Mouse (Mus musculus): ENCODE results near the gene Pde9a. TPM values are rescaled to one million over a fixed set of nuclear protein-coding genes. Genes with fewer than 3 reads are reported as not detected.

The Pde9a gene
- polyA plus RNA-seq, 1 experiment from 2014 or later = 34.5 TPM

- 23% methylated on average over 6 of the region's 6 CpGs for WGBS
- Histone ChIP-seq H3K4me1 (ENCODE audit: control insufficient read depth, insufficient read depth, low read length) (peaks cover 7% of the 10 kb centered on the region), H3K9me3 (ENCODE audit: control insufficient read depth, low read length) (no peaks in the 10 kb centered on the region), H3K36me3 (ENCODE audit: control insufficient read depth, insufficient read depth, low read length) (no peaks in the 10 kb centered on the region; the same call in 1 of the 2 replicates), H3K27ac (ENCODE audit: low read depth, low read length) (no peak overlapping the region; the same call in 1 of the 2 replicates), H3K4me2 (ENCODE audit: low read depth) (peak overlapping the region; percentile 68), H3K9ac (ENCODE audit: low read length) (peak overlapping the region; percentile 59), H3K27me3 (ENCODE audit: control insufficient read depth, insufficient read depth, low read length) (no peaks in the 10 kb centered on the region), H3K4me3 (ENCODE audit: low read depth, low read length) (peak overlapping the region; percentile 68)
- no peak for DNase-seq (ENCODE audit: low spot score)
- peak; percentile 10; the same call in 1 of the 2 replicates for ATAC-seq (ENCODE audit: insufficient read depth, low FRiP score, low TSS enrichment)
Measured at GRCm38 (mm10) chr17:31512593-31512992, 126.6 kb downstream of the Pde9a start.

GRCm38 (mm10) chr17:31514696-31515095 lies 128.7 kb downstream of the Pde9a start:
- H3K27me3 ChIP-seq (ENCODE audit: control insufficient read depth, insufficient read depth, low read length) = no peaks in the 10 kb centered on the region
- DNase-seq (ENCODE audit: low spot score) (no peak), ATAC-seq (ENCODE audit: insufficient read depth, low FRiP score, low TSS enrichment) (no peak)
- 66% methylated on average over 1 of the region's 1 CpGs for WGBS
- H3K4me3 ChIP-seq (ENCODE audit: low read depth, low read length) = no peak overlapping the region
- no peak overlapping the region for H3K4me2 ChIP-seq (ENCODE audit: low read depth)
- peaks cover 7% of the 10 kb centered on the region for H3K4me1 ChIP-seq (ENCODE audit: control insufficient read depth, insufficient read depth, low read length)
- no peaks in the 10 kb centered on the region for H3K9me3 ChIP-seq (ENCODE audit: control insufficient read depth, low read length)
- no peaks in the 10 kb centered on the region for H3K36me3 ChIP-seq (ENCODE audit: control insufficient read depth, insufficient read depth, low read length)
- no peak overlapping the region for H3K27ac ChIP-seq (ENCODE audit: low read depth, low read length)
- H3K9ac ChIP-seq (ENCODE audit: low read length) = no peak overlapping the region

GRCm38 (mm10) chr17:31519344-31519945 lies 133.4 kb downstream of the Pde9a start:
- DNase-seq (ENCODE audit: low spot score) = no peak
- no peak overlapping the region for H3K9ac ChIP-seq (ENCODE audit: low read length)
- H3K4me1 ChIP-seq (ENCODE audit: control insufficient read depth, insufficient read depth, low read length) = peaks cover 6% of the 10 kb centered on the region; the same call in 1 of the 2 replicates
- H3K9me3 ChIP-seq (ENCODE audit: control insufficient read depth, low read length) = no peaks in the 10 kb centered on the region
- no peak overlapping the region for H3K27ac ChIP-seq (ENCODE audit: low read depth, low read length)
- ATAC-seq (ENCODE audit: insufficient read depth, low FRiP score, low TSS enrichment) = peak; percentile 68
- 1% methylated on average over 7 of the region's 7 CpGs for WGBS
- H3K4me2 ChIP-seq (ENCODE audit: low read depth) = peak overlapping the region; percentile 83
- H3K27me3 ChIP-seq (ENCODE audit: control insufficient read depth, insufficient read depth, low read length) = no peaks in the 10 kb centered on the region
- H3K4me3 ChIP-seq (ENCODE audit: low read depth, low read length) = peak overlapping the region; percentile 82
- H3K36me3 ChIP-seq (ENCODE audit: control insufficient read depth, insufficient read depth, low read length) = 0 out of 2 replicates have a peak, but pooled peaks cover 2% of the 10 kb centered on the region

- Histone ChIP-seq H3K27me3 (ENCODE audit: control insufficient read depth, insufficient read depth, low read length) (no peaks in the 10 kb centered on the region), H3K4me2 (ENCODE audit: low read depth) (peak within 1 kb of the TSS; percentile 83), H3K4me3 (ENCODE audit: low read depth, low read length) (peak within 1 kb of the TSS; percentile 82), H3K9ac (ENCODE audit: low read length) (peak within 1 kb of the TSS; percentile 71), H3K9me3 (ENCODE audit: control insufficient read depth, low read length) (no peaks in the 10 kb centered on the region), H3K27ac (ENCODE audit: low read depth, low read length) (0 out of 2 replicates have a peak within 1 kb of the TSS, but pooled peaks have one; percentile 39), H3K36me3 (ENCODE audit: control insufficient read depth, insufficient read depth, low read length) (0 out of 2 replicates have a peak, but pooled peaks cover 2% of the 10 kb centered on the region), H3K4me1 (ENCODE audit: control insufficient read depth, insufficient read depth, low read length) (peaks cover 6% of the 10 kb centered on the region; the same call in 1 of the 2 replicates)
- DNase-seq (ENCODE audit: low spot score) = peak; percentile 100
- under 1% methylated on average over 45 of the region's 45 CpGs for WGBS
- peak; percentile 94 for ATAC-seq (ENCODE audit: insufficient read depth, low FRiP score, low TSS enrichment)
Measured at GRCm38 (mm10) chr17:31519946-31520838, 134.2 kb downstream of the Pde9a start, which contains the start of the genes Wdr4 and Ndufv3. Gene Wdr4 (minus strand): TSS chr17:31519980. Gene Ndufv3 (plus strand): TSS chr17:31520115.

GRCm38 (mm10) chr17:31520895-31521294 lies 134.9 kb downstream of the Pde9a start:
- H3K4me2 ChIP-seq (ENCODE audit: low read depth) = peak overlapping the region; percentile 83
- no peak for ATAC-seq (ENCODE audit: insufficient read depth, low FRiP score, low TSS enrichment)
- no peaks in the 10 kb centered on the region for H3K27me3 ChIP-seq (ENCODE audit: control insufficient read depth, insufficient read depth, low read length)
- WGBS = 21% methylated on average over 3 of the region's 3 CpGs
- H3K36me3 ChIP-seq (ENCODE audit: control insufficient read depth, insufficient read depth, low read length) = 0 out of 2 replicates have a peak, but pooled peaks cover 2% of the 10 kb centered on the region
- H3K9me3 ChIP-seq (ENCODE audit: control insufficient read depth, low read length) = no peaks in the 10 kb centered on the region
- peak overlapping the region; percentile 82 for H3K4me3 ChIP-seq (ENCODE audit: low read depth, low read length)
- peaks cover 6% of the 10 kb centered on the region; the same call in 1 of the 2 replicates for H3K4me1 ChIP-seq (ENCODE audit: control insufficient read depth, insufficient read depth, low read length)
- DNase-seq (ENCODE audit: low spot score) = no peak
- H3K9ac ChIP-seq (ENCODE audit: low read length) = no peak overlapping the region
- H3K27ac ChIP-seq (ENCODE audit: low read depth, low read length) = no peak overlapping the region

GRCm38 (mm10) chr17:31521948-31522347 lies 135.9 kb downstream of the Pde9a start:
- 89% methylated on average over 6 of the region's 6 CpGs for WGBS
- Histone ChIP-seq H3K27ac (ENCODE audit: low read depth, low read length) (no peak overlapping the region), H3K4me2 (ENCODE audit: low read depth) (no peak overlapping the region)

GRCm38 (mm10) chr17:31525114-31525513 lies 139.1 kb downstream of the Pde9a start:
- no peak for DNase-seq (ENCODE audit: low spot score)
- Histone ChIP-seq H3K9ac (ENCODE audit: low read length) (no peak overlapping the region), H3K4me2 (ENCODE audit: low read depth) (no peak overlapping the region), H3K4me1 (ENCODE audit: control insufficient read depth, insufficient read depth, low read length) (peaks cover 6% of the 10 kb centered on the region; the same call in 1 of the 2 replicates), H3K36me3 (ENCODE audit: control insufficient read depth, insufficient read depth, low read length) (peaks cover 4% of the 10 kb centered on the region; the same call in 1 of the 2 replicates), H3K4me3 (ENCODE audit: low read depth, low read length) (no peak overlapping the region), H3K9me3 (ENCODE audit: control insufficient read depth, low read length) (no peaks in the 10 kb centered on the region), H3K27me3 (ENCODE audit: control insufficient read depth, insufficient read depth, low read length) (no peaks in the 10 kb centered on the region), H3K27ac (ENCODE audit: low read depth, low read length) (no peak overlapping the region)
- no peak for ATAC-seq (ENCODE audit: insufficient read depth, low FRiP score, low TSS enrichment)
- WGBS = 97% methylated on average over 4 of the region's 4 CpGs

More at GRCm38 (mm10) chr17:31521948-31522347, 135.9 kb downstream of the Pde9a start:
- H3K4me1 ChIP-seq (ENCODE audit: control insufficient read depth, insufficient read depth, low read length) = peaks cover 6% of the 10 kb centered on the region; the same call in 1 of the 2 replicates
- ATAC-seq (ENCODE audit: insufficient read depth, low FRiP score, low TSS enrichment) = no peak
- H3K36me3 ChIP-seq (ENCODE audit: control insufficient read depth, insufficient read depth, low read length) = 0 out of 2 replicates have a peak, but pooled peaks cover 2% of the 10 kb centered on the region
- H3K9ac ChIP-seq (ENCODE audit: low read length) = no peak overlapping the region
- no peak for DNase-seq (ENCODE audit: low spot score)
- H3K4me3 ChIP-seq (ENCODE audit: low read depth, low read length) = no peak overlapping the region
- no peaks in the 10 kb centered on the region for H3K9me3 ChIP-seq (ENCODE audit: control insufficient read depth, low read length)
- no peaks in the 10 kb centered on the region for H3K27me3 ChIP-seq (ENCODE audit: control insufficient read depth, insufficient read depth, low read length)

- Histone ChIP-seq H3K36me3 (ENCODE audit: control insufficient read depth, insufficient read depth, low read length) (peaks cover 4% of the 10 kb centered on the region), H3K4me1 (ENCODE audit: control insufficient read depth, insufficient read depth, low read length) (peaks cover 2% of the 10 kb centered on the region; the same call in 1 of the 2 replicates), H3K27me3 (ENCODE audit: control insufficient read depth, insufficient read depth, low read length) (no peaks in the 10 kb centered on the region), H3K9me3 (ENCODE audit: control insufficient read depth, low read length) (no peaks in the 10 kb centered on the region), H3K9ac (ENCODE audit: low read length) (no peak overlapping the region), H3K27ac (ENCODE audit: low read depth, low read length) (no peak overlapping the region), H3K4me2 (ENCODE audit: low read depth) (no peak overlapping the region), H3K4me3 (ENCODE audit: low read depth, low read length) (no peak overlapping the region)
- WGBS = 95% methylated on average over 3 of the region's 3 CpGs
- DNase-seq (ENCODE audit: low spot score) (no peak), ATAC-seq (ENCODE audit: insufficient read depth, low FRiP score, low TSS enrichment) (no peak)
Measured at GRCm38 (mm10) chr17:31525816-31526215, 139.8 kb downstream of the Pde9a start.

Measured in neural tube, embryonic 11.5 days (tissue).